ENCODE assay signal across 18 mouse cellular contexts in genomic region chr2:62672788-62673187, GRCm38 (mm10).
"Had no signal": no experiment of that assay in that cellular context is flagged by ENCODE, and none has a peak within 500 bp of the region (broad histone marks: within the 10 kb centered on the region; RNA-seq: fewer than 3 reads in every experiment).

No protein-coding gene starts in this region.

- H3K4me1 ChIP-seq: kidney, embryonic 15.5 days; midbrain, embryonic 10.5 days; midbrain, embryonic 13.5 days; neural tube, embryonic 13.5 days had no signal

- DNase-seq: kidney, adult 11 months; kidney, adult 8-10 months; kidney, postnatal 10 days; kidney, postnatal 36 days; layer of hippocampus, postnatal 36 days; lung, embryonic 14.5 days; lung, postnatal 4 days; thymus, adult 18-20 months; thymus, postnatal 36 days had no signal

- H3K4me3 ChIP-seq: kidney, embryonic 15.5 days; left cerebral cortex, adult 2 months; megakaryocyte, embryonic 14.5 days; midbrain, embryonic 10.5 days; midbrain, embryonic 13.5 days; myocyte; neural tube, embryonic 13.5 days had no signal

- ATAC-seq: lung, postnatal 0 days; midbrain, embryonic 13.5 days; midbrain, embryonic 16.5 days had no signal
